Mouse (Mus musculus): ENCODE measurements around the gene Ptprg.
A peak's percentile ranks its signal among the peaks of the same experiment; 100 is the strongest.
"Not testable (repeated sequence)": the region's sequence is repeated elsewhere in the genome, so short reads cannot be mapped to it uniquely, and the experiment has no call there.

Ptprg gene

GRCm38 (mm10) chr14:12056912-12057524, 503.7 kb downstream of the Ptprg start:
- no peak for DNase-seq (ENCODE audit: low spot score)

- peak; percentile 35 for DNase-seq (ENCODE audit: low spot score)
Observed at GRCm38 (mm10) chr14:12057856-12058255, 504.5 kb downstream of the Ptprg start.

- no peak for DNase-seq (ENCODE audit: low spot score)
Observed at GRCm38 (mm10) chr14:12059149-12059548, 505.8 kb downstream of the Ptprg start.

GRCm38 (mm10) chr14:12061313-12061712, 508.0 kb downstream of the Ptprg start:
- not testable (repeated sequence) for DNase-seq (ENCODE audit: low spot score)

GRCm38 (mm10) chr14:12062628-12063360, 509.5 kb downstream of the Ptprg start:
- DNase-seq (ENCODE audit: low spot score), result no peak

GRCm38 (mm10) chr14:12065001-12065400, 511.7 kb downstream of the Ptprg start:
- DNase-seq (ENCODE audit: low spot score), result no peak

GRCm38 (mm10) chr14:12065736-12066135, 512.4 kb downstream of the Ptprg start:
- DNase-seq (ENCODE audit: low spot score), result no peak

- no peak for DNase-seq (ENCODE audit: low spot score)
Observed at GRCm38 (mm10) chr14:12069707-12070106, 516.4 kb downstream of the Ptprg start.

- DNase-seq (ENCODE audit: low spot score), result no peak
Observed at GRCm38 (mm10) chr14:12070361-12070760, 517.0 kb downstream of the Ptprg start.

- no peak for DNase-seq (ENCODE audit: low spot score)
Observed at GRCm38 (mm10) chr14:12070856-12071465, 517.6 kb downstream of the Ptprg start.

GRCm38 (mm10) chr14:12072026-12072861, 518.9 kb downstream of the Ptprg start:
- peak; percentile 51 for DNase-seq (ENCODE audit: low spot score)

- DNase-seq (ENCODE audit: low spot score), result no peak
Observed at GRCm38 (mm10) chr14:12073408-12074107, 520.2 kb downstream of the Ptprg start.

- no peak for DNase-seq (ENCODE audit: low spot score)
Observed at GRCm38 (mm10) chr14:12077193-12077592, 523.9 kb downstream of the Ptprg start.

- no peak for DNase-seq (ENCODE audit: low spot score)
Observed at GRCm38 (mm10) chr14:12079250-12079649, 525.9 kb downstream of the Ptprg start.

GRCm38 (mm10) chr14:12079833-12080401, 526.6 kb downstream of the Ptprg start:
- DNase-seq (ENCODE audit: low spot score), result no peak

GRCm38 (mm10) chr14:12082131-12082921, 529.0 kb downstream of the Ptprg start:
- peak; percentile 84 for DNase-seq (ENCODE audit: low spot score)

GRCm38 (mm10) chr14:12084076-12084475, 530.7 kb downstream of the Ptprg start:
- no peak for DNase-seq (ENCODE audit: low spot score)

GRCm38 (mm10) chr14:12085078-12085477, 531.7 kb downstream of the Ptprg start:
- no peak for DNase-seq (ENCODE audit: low spot score)

- no peak for DNase-seq (ENCODE audit: low spot score)
Observed at GRCm38 (mm10) chr14:12086167-12086566, 532.8 kb downstream of the Ptprg start.

GRCm38 (mm10) chr14:12089954-12090353, 536.6 kb downstream of the Ptprg start:
- DNase-seq (ENCODE audit: low spot score), result peak; percentile 43
